Mouse (Mus musculus): ENCODE results near the gene Me1.

GRCm38 (mm10) chr9:86676246-86676645 lies 19.5 kb downstream of the Me1 start:
- TF ChIP-seq CTCF (conservative IDR thresholded peaks at IDR 0.05; ENCODE audit: low read length): no peak
- no peak for TF ChIP-seq NANOG (IDR thresholded peaks at IDR 0.05; ENCODE audit: borderline replicate concordance, low read length)
- TF ChIP-seq POU5F1 (IDR thresholded peaks at IDR 0.05; ENCODE audit: borderline replicate concordance, low read length): no peak
